Mouse (Mus musculus) lung, adult 2 months (tissue): Measurements from ENCODE around the gene Tatdn2. TPM values are rescaled to one million over a fixed set of nuclear protein-coding genes. Genes with fewer than 3 reads are reported as not detected.
A peak's percentile ranks its signal among the peaks of the same experiment; 100 is the strongest.

Experiments used
- DNase-seq: peaks from one replicate; pipeline ENCODE4 v3.0.0; 2022
- H3K4me1 ChIP-seq: fragments of 200-500 bp; 2 replicates; pipeline ENCODE4 v1.6.1; 2011; ENCODE audit warnings: low read length; ENCODE audit not compliant: control insufficient read depth, insufficient read depth
- H3K4me3 ChIP-seq: fragments of 200-500 bp; replicated peaks from 2 replicates; pipeline ENCODE3; 2011; ENCODE audit warnings: low read depth, mild to moderate bottlenecking, control low read depth, low read length; ENCODE audit errors: extremely low read depth
- CTCF ChIP-seq: fragments of 200-500 bp; IDR thresholded peaks from 2 replicates; pipeline ENCODE4 v1.5.1; 2011; ENCODE audit warnings: mild to moderate bottlenecking, low read length, control low read depth; ENCODE audit not compliant: insufficient read depth
- POLR2A ChIP-seq: fragments of 200-500 bp; IDR thresholded peaks from 2 replicates; pipeline ENCODE4 v1.6.1; 2011; ENCODE audit warnings: low read depth, mild to moderate bottlenecking, control low read depth, low read length, borderline replicate concordance; ENCODE audit errors: extremely low read depth
- WGBS: fragments of 180-500 bp; shearing (Covaris S2); methylation state at CpG from one replicate; pipeline ENCODE4 v1.1.7; 2018; 5-methylcytosine and 5-hydroxymethylcytosine counted together
- polyA plus RNA-seq: library from polyadenylated mRNA; depleted of rRNA; stranded (reverse); fragments of >200 nt; gene quantifications from 2 replicates; pipeline ENCODE4 v1.2.3, GENCODE M21; 2012; rRNA removed

The Tatdn2 gene
- polyA plus RNA-seq: 21.0 and 24.5 TPM in 2 replicates

DNA sequence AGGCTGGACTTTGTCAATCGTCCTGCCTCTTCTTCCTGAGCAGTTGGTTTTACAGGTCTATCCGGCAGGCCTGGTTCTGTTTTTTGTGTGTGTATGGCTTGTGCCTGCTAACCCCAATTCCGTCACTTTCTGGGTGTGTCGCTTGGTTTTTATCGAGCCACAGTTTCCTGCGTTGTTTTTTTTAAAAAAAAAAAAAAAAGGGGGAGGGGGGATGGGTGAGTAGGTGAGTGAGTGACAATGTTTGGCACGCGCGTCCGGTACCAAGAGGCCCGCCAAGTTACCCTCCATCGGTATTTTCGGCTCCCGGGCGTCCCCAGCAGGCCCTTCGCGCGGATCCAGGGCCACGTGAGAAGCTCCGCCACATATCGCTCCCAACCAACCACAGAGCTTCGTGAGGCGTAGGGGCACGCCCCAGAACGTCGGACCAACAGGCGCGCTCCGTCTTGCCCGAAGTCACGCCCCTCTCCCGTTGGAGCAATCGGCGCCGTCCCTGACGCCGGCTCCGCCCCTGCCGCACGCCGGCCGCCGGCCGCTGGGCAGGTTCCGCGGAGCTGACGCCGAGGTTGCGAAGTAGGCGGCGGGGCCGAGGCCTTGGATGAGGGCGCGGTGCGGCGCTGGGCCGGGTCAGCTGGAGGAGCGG, at the start of gene Tatdn2:
Gene Tatdn2 (plus strand): TSS at position 469 of the 640 bp plus-strand sequence.
- peaks cover 7% of the 10 kb centered on the region; the same call in 1 of the 2 replicates for H3K4me1 ChIP-seq
- under 1% methylated on average over 58 of the region's 58 CpGs for WGBS
- peak; percentile 66 for TF ChIP-seq POLR2A
- no peak for TF ChIP-seq CTCF
- peak within 1 kb of the TSS; percentile 78 for H3K4me3 ChIP-seq
- peak; percentile 94 for DNase-seq

DNA sequence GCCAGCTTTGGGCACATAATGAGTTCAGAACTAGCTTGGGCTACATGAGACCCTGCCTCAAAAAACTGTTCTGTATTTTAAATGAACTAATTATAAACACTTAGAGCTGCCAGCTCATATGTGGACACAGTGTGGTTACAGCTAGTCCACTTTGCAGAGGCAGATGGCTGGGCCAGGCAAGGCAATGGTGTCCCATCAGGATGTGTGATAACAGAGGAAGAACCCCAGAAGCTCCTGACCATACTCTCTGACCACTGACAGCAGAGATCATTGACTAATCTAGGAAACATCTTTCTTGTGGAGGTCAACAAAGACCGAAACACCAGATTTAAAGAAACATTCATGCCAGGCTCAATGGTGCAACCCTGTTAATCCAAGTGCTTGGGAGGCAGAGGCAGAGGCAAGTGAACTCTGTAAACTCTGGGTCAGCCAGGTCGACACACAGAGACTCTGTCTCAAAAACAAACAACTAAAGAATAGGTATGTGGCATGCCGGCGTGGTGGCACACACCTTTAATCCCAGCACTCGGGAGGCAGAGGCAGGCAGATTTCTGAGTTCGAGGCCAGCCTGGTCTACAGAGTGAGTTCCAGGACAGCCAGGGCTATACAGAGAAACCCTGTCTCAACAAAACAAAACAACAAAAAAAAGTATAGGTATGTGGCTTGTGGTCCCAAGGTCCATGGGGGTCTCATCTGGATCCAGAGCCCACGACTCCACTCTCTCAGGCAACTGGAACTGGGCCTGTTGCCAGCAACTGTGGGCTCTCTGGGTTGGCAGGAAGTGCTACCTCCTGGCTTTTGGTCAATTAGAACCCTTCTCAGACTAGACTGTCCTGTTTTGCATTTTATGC, 47.3 kb upstream of the Tatdn2 start:
- no peak for DNase-seq
- Histone ChIP-seq H3K4me3 (no peak overlapping the region), H3K4me1 (peaks cover 2% of the 10 kb centered on the region)
- WGBS: 74% methylated on average over 7 of the region's 7 CpGs
- TF ChIP-seq CTCF: no peak
- TF ChIP-seq POLR2A: no peak

DNA sequence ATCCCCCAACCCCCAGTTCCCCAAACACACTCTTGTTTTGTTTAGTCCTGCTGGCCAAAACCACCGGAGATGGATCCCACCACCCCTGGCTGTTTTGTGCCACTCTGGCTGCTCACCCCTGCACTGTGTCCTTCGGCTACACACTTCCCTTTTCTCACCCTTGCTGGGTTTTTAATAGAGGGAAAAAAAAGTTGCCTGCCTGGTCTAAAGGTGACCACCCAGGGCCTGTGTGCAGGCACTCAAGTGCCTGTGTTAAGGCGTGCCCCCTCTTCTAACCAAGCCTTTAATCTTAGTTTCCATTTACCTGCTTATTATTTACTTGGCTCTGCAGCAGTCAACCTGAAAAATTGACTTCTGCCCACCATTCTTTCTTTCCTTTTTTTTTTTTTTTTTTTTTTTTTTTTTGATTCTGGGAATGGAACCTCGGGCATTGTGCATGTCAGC, 46.6 kb upstream of the Tatdn2 start:
- DNase-seq: no peak
- TF ChIP-seq POLR2A (no peak), CTCF (no peak)
- WGBS: 49% methylated on average over 4 of the region's 4 CpGs
- Histone ChIP-seq H3K4me1 (peaks cover 2% of the 10 kb centered on the region; the same call in 1 of the 2 replicates), H3K4me3 (no peak overlapping the region)

DNA sequence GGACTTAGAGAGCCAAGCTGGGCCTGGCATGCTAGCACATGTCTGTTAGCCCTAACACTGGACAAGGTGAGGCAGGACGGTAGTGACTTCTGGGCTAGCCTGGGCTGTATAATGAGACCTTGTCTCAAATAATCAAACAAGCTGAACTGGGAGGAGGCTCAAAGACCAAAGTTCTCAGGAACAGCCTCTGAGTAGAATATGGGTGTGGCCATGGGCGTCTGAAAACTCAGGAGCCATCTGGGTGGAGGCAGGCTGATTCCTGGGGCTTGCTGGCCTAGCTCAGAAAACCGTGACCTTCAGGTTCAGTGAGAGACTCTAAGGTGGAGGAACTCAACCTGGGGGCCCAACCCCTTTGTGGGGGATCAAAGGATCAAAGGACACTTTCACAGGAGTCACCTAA, 45.2 kb upstream of the Tatdn2 start:
- no peaks in the 10 kb centered on the region; the same call in 1 of the 2 replicates for H3K4me1 ChIP-seq
- TF ChIP-seq CTCF (no peak), POLR2A (no peak)
- DNase-seq: no peak
- 59% methylated on average over 3 of the region's 3 CpGs for whole genome bisulfite sequencing
- no peak overlapping the region for H3K4me3 ChIP-seq

DNA sequence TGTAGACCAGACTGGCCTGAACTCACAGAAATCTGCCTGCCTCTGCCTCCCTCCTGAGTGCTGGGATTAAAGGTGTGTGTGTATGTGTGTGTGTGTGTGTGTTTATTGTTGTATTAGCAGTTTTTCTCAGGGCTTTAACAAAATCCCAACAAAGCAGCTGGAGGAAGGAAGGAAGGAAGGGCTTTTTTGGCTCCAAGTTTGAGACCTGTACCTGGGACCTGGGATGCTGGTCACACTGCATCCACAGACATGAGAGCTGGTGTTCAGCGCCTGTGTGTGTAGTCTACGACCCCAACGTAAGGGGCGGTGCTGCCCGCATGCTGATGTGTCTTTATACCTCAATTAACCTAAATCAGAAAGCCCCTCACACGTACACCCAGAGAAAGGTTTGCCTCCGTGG, 43.3 kb upstream of the Tatdn2 start:
- peaks cover 4% of the 10 kb centered on the region for H3K4me1 ChIP-seq
- no peak overlapping the region for H3K4me3 ChIP-seq
- 93% methylated on average over 7 of the region's 7 CpGs for WGBS
- DNase-seq: no peak
- TF ChIP-seq CTCF: no peak
- TF ChIP-seq POLR2A: no peak

DNA sequence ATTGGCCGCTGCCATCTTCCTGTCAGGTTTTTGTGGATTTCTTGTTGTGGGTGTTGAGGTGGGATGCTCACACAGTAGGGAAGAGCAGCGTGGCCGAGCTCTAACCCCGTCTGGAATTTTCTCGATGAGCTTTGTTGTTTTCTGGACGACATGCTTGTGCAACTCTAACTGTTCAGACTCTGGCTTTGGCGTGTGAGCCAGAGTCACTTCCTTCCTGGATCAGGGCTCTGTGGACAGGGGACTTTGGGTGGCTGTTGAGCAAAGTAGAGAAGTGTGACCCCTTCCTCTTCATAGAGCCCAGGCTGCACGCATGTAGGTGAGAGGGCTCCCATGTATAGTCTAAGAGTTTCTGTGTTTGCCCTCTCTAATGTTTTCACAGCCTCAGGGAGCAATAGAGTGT, 42.7 kb upstream of the Tatdn2 start:
- WGBS: 36% methylated on average over 8 of the region's 8 CpGs
- no peak for DNase-seq
- no peak overlapping the region for H3K4me3 ChIP-seq
- peaks cover 4% of the 10 kb centered on the region for H3K4me1 ChIP-seq
- TF ChIP-seq CTCF: no peak
- no peak for TF ChIP-seq POLR2A

DNA sequence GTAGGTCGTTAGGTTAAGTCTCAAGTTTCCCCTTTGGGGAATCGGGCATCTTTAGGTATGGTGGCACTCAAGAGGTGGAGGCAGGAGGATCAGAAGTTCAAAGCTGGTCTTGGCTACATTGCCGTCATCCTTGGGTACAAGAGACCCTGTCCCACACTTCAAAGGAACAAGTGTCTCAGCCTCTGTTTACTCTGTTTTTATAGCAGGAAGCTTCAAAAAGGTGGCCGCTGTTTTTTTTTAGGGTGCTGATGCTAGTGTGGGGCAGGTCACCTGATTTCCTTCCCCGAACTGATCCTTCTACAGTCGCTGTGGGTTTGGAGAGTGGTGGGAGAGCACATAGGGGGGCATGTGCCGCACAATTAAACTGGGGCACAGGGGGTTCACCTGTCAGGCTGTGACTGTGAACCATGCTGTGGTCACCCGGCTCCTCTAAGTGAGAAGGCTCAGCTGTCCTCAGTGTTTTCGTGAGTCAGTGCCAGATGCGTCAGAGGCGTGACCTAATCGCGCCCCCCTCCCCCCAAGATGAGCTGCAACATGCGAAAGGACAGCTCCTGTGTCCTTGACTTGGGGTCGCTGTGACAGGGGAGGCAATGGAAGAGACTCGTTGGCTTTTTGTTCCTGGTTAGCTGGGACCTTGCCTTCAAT, 42.0 kb upstream of the Tatdn2 start:
- TF ChIP-seq POLR2A (no peak), CTCF (no peak)
- Histone ChIP-seq H3K4me1 (peaks cover 4% of the 10 kb centered on the region), H3K4me3 (no peak overlapping the region)
- WGBS: 63% methylated on average over 16 of the region's 16 CpGs
- DNase-seq: no peak

DNA sequence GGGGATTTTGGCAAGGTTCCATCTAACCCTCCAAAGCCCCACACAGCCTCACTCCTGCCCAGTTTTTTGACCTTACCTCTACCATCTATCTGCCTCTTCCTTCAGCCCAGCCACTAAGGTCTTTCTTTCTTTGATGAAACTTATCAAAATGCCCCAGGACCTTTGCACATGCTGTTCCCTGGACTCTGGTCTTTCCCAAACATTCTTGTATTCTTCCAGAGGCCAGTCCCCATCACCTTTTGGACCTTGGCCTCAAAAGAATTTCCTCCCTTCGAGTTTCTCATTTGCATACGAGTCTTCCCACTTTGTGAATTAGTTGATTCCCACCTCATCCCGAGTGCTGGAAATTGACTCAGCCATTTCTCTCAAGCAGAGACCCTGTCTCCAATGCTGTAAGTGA, 41.4 kb upstream of the Tatdn2 start:
- no peak for DNase-seq
- whole genome bisulfite sequencing: 88% methylated on average over 3 of the region's 3 CpGs
- TF ChIP-seq POLR2A (no peak), CTCF (no peak)
- Histone ChIP-seq H3K4me1 (peaks cover 8% of the 10 kb centered on the region), H3K4me3 (no peak overlapping the region)

DNA sequence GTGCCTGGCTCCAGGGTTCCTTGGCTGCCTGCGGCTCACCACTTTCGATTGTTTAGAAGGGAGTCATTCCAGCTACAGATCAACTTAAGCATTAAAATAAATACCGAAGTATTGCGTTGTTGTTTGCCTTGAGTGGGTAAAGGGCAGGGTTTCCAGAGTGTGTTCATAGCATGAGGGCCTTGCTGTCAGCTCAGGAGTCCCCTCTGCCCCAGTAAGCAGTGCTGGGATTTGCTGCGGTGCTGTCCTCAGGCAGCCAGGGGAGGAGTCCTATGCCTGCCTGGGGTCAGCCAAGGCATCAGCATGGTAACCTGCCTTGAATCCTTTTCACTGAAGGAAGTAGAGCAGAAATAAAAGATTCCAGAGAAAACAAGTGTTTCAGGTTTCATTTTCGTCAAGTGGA, 40.0 kb upstream of the Tatdn2 start:
- 65% methylated on average over 6 of the region's 6 CpGs for WGBS
- Histone ChIP-seq H3K4me1 (peaks cover 15% of the 10 kb centered on the region), H3K4me3 (no peak overlapping the region)
- DNase-seq: peak; percentile 47
- no peak for TF ChIP-seq POLR2A
- no peak for TF ChIP-seq CTCF

DNA sequence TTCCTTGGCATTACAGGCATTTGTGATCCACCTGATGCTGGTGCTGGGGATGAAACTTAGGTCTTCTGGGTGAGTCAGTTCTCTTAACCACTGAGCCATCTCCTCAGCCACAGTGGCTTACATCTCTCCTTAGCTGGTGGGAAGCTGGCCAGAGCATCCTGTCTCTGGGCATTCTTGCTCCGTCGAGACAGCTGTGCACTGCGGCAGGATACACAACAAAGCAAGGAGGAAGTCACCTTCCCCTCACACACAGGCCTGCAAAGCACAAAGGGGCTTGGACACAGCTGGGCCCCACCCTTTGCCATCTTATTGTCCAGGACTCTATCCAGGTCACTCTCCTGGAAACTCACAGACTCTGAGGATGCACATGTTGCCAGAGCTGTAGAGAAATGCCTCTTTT, 38.6 kb upstream of the Tatdn2 start:
- Histone ChIP-seq H3K4me3 (no peak overlapping the region), H3K4me1 (peaks cover 19% of the 10 kb centered on the region)
- 19% methylated on average over 3 of the region's 3 CpGs for WGBS
- no peak for DNase-seq
- TF ChIP-seq POLR2A (no peak), CTCF (no peak)
